Mouse (Mus musculus) macrophage (primary cell): ENCODE results near the gene Glb1l2. TPM values are rescaled to one million over a fixed set of nuclear protein-coding genes. Genes with fewer than 3 reads are reported as not detected.

Source experiments
- H3K27ac ChIP-seq: fragments of 350-480 bp; formaldehyde crosslinking; 2 replicates; pipeline ENCODE4 v1.9.0; 2021
- H3K36me3 ChIP-seq: fragments of 350-480 bp; formaldehyde crosslinking; 2 replicates; pipeline ENCODE4 v1.9.0; 2021; ENCODE audit errors: inconsistent target
- H3K4me3 ChIP-seq: fragments of 350-480 bp; formaldehyde crosslinking; 2 replicates; pipeline ENCODE4 v1.9.0; 2021; ENCODE audit errors: inconsistent target
- H3K79me2 ChIP-seq: fragments of 350-480 bp; formaldehyde crosslinking; 2 replicates; pipeline ENCODE4 v1.9.0; 2021; ENCODE audit errors: inconsistent target
- WGBS: methylation state at CpG from one replicate; pipeline ENCODE4 v1.1.7; 2026; ENCODE audit warnings: inconsistent platforms; ENCODE audit not compliant: missing documents; 5-methylcytosine and 5-hydroxymethylcytosine counted together
- polyA plus RNA-seq: library from polyadenylated mRNA; stranded (reverse); fragments of 250-400 nt; gene quantifications from 3 replicates; pipeline ENCODE4 v1.2.4, GENCODE M21; 2018; ENCODE audit warnings: inconsistent platforms
- total RNA-seq, 78 experiments: library from RNA; depleted of rRNA; stranded (reverse); fragments of 250-400 nt; gene quantifications; 1 replicate in 9 of 78; 2 replicates in 24 of 78; 3 replicates in 43 of 78; 4 replicates in 2 of 78; pipeline ENCODE4 v1.2.4; 2018; ENCODE audit warnings: inconsistent platforms in 56 of 78

Glb1l2 gene
- total RNA-seq (2018; cell fraction: chromatin; rRNA removed), result under 1 TPM in 1 of 26 experiments, not detected in 25; 0.38 TPM
- not detected for total RNA-seq (2018; cell fraction: cytosol; rRNA removed)
- total RNA-seq (2018; cell fraction: nucleus; rRNA removed), result not detected
- polyA plus RNA-seq, result not detected in 3 replicates

DNA sequence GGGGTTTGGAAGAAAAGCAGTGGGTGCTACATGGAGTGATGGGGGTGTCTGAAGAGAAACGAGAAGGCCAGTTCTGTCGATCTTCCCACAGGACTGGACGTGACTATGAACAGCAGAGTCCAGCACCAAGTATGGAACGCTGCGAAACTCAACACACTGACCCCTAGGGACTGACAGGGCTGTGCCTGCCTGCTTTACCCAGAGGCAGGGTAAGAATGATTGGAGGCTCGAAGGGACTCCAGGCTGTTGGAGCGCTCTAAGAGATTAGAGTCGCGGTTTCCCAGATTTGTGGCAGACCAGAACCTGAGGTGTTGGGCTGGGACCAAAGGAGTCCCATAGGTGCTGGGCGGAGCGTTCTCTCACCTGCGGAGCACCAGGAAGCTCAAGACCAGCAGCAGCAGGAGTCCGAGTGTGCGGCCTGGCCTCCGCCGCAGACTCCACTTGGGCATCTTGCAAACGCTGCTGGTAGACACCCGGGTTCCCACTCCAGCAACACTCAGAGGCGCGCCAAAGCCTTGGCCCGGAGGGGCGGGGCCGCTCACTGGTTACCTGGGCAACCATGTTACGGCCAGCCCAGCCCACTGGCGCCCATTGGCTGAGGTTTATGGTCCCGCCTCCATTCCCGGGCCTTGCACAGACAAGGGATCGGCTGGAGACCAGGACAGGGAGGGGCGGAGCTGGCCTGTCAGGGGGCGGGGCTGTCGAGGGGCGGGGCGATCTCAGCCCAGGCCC, at the start of gene Glb1l2:
TSS of gene Glb1l2 (minus strand) at position 534 of the 732 bp plus-strand sequence.
- Histone ChIP-seq H3K36me3 (no peaks in the 10 kb centered on the region), H3K27ac (no peak within 1 kb of the TSS), H3K4me3 (no peak within 1 kb of the TSS), H3K79me2 (no peaks in the 10 kb centered on the region)
- WGBS, result 13% methylated on average over 33 of the region's 33 CpGs

GRCm38 (mm10) chr9:26831089-26831488, 24.8 kb upstream of the Glb1l2 start:
- H3K79me2 ChIP-seq, result no peaks in the 10 kb centered on the region
- 84% methylated on average over 3 of the region's 3 CpGs for WGBS
- H3K36me3 ChIP-seq, result no peaks in the 10 kb centered on the region
- no peak overlapping the region for H3K4me3 ChIP-seq
- H3K27ac ChIP-seq, result no peak overlapping the region

DNA sequence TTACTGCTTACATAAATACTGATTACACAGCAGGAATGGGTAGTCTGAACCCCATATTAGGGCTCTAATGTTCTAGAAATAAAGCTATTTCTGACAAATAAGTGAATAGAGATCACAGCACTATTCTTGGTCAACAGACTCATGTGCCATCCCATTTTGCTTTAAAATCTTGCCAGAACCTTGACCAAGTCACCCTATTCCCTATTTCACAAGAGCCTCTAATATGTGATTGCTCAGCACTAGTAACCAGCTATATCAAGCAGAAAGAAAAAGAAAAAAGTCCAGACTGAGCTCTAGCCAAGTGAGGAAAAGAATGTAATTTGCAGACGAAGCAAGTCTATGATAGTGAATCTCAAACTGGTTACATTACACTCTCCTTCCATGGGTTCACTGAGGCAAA, 13.7 kb upstream of the Glb1l2 start:
- H3K79me2 ChIP-seq, result no peaks in the 10 kb centered on the region
- H3K4me3 ChIP-seq, result no peak overlapping the region
- H3K27ac ChIP-seq, result no peak overlapping the region
- no peaks in the 10 kb centered on the region for H3K36me3 ChIP-seq
- 94% methylated on average over 1 of the region's 1 CpGs for WGBS

- Histone ChIP-seq H3K4me3 (no peak overlapping the region), H3K79me2 (no peaks in the 10 kb centered on the region)
- WGBS, result 58% methylated on average over 2 of the region's 2 CpGs
Measured at GRCm38 (mm10) chr9:26808735-26809134, 2.5 kb upstream of the Glb1l2 start.

GRCm38 (mm10) chr9:26804321-26804720, 1.9 kb downstream of the Glb1l2 start:
- Histone ChIP-seq H3K79me2 (no peaks in the 10 kb centered on the region), H3K27ac (no peak overlapping the region), H3K36me3 (no peaks in the 10 kb centered on the region), H3K4me3 (no peak overlapping the region)

More at GRCm38 (mm10) chr9:26808735-26809134, 2.5 kb upstream of the Glb1l2 start:
- H3K27ac ChIP-seq, result no peak overlapping the region
- H3K36me3 ChIP-seq, result no peaks in the 10 kb centered on the region

DNA sequence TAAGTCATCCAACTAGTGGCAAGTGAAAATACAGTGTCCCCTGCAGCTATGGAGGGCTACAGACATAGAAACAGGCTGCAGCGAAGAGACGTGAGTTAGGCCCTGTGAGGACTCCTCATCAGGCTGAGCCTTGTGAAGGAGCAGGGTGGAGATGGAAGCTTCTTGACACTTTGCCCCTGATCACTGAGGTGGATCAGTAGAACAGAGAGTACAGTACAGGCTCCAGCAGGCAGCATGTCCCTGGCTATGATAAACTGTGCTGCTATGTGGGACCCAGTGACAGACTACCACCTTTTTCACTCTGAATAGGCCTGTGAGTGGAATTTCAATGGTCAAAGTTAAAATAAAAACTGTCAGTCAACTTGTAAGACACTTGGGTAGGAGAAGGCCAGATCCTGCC, 5.9 kb downstream of the Glb1l2 start:
- no peak overlapping the region for H3K27ac ChIP-seq
- no peaks in the 10 kb centered on the region for H3K36me3 ChIP-seq
- WGBS, result 100% methylated on average over 2 of the region's 2 CpGs
- no peaks in the 10 kb centered on the region for H3K79me2 ChIP-seq
- no peak overlapping the region for H3K4me3 ChIP-seq

GRCm38 (mm10) chr9:26798731-26799130, 7.5 kb downstream of the Glb1l2 start:
- Histone ChIP-seq H3K4me3 (no peak overlapping the region), H3K36me3 (no peaks in the 10 kb centered on the region), H3K27ac (no peak overlapping the region), H3K79me2 (no peaks in the 10 kb centered on the region)
- 92% methylated on average over 1 of the region's 1 CpGs for WGBS

GRCm38 (mm10) chr9:26798205-26798604, 8.1 kb downstream of the Glb1l2 start:
- 94% methylated on average over 3 of the region's 3 CpGs for WGBS
- no peaks in the 10 kb centered on the region for H3K79me2 ChIP-seq
- no peak overlapping the region for H3K4me3 ChIP-seq
- H3K27ac ChIP-seq, result no peak overlapping the region
- no peaks in the 10 kb centered on the region for H3K36me3 ChIP-seq

DNA sequence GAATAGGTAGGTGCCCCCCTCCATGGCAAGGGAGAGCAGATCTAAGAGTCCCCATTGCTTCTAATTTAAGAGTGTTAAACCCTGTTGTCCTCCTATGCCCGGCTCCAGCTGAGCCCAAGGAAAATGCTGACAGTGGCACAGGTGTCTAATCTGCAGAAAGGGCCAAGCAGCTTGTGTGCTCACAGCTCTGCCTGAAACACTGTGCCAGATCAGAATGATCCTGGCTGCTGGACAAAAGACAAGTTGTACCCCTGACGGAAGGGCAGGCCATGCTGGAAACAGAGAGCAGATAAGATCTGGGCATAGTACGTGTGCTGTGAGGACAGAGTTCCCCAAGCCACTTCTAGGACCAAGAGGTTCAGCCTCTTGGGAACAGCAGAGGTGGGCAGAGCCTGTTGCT, 13.4 kb downstream of the Glb1l2 start:
- Histone ChIP-seq H3K79me2 (no peaks in the 10 kb centered on the region), H3K36me3 (no peaks in the 10 kb centered on the region), H3K27ac (no peak overlapping the region), H3K4me3 (no peak overlapping the region)
- 91% methylated on average over 3 of the region's 3 CpGs for WGBS

- no peaks in the 10 kb centered on the region for H3K79me2 ChIP-seq
- no peak overlapping the region for H3K4me3 ChIP-seq
- no peak overlapping the region for H3K27ac ChIP-seq
- no peaks in the 10 kb centered on the region for H3K36me3 ChIP-seq
- WGBS, result 36% methylated on average over 7 of the region's 7 CpGs
Measured at GRCm38 (mm10) chr9:26783414-26783975, 22.8 kb downstream of the Glb1l2 start.

DNA sequence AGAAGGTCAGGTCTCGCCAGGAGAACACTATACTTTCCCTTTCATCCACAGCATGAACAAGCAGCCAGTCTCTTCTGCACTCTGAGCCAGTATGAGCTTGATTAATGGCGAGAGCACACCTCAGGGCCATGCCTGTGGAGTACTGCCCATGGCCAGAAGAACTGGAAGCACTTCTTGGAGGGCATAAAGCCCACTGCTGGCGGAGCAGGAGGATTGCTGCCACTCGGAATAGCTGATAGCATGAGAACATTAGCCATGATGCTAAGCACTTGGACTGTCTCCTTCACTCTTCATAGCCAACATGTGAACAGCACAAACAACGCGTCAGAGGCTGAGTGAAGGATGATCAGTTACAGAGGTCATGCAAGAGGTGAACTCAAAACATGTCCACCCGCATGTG, 27.8 kb downstream of the Glb1l2 start:
- no peak overlapping the region for H3K27ac ChIP-seq
- WGBS, result 92% methylated on average over 7 of the region's 7 CpGs
- no peaks in the 10 kb centered on the region for H3K36me3 ChIP-seq
- H3K4me3 ChIP-seq, result no peak overlapping the region
- no peaks in the 10 kb centered on the region for H3K79me2 ChIP-seq

DNA sequence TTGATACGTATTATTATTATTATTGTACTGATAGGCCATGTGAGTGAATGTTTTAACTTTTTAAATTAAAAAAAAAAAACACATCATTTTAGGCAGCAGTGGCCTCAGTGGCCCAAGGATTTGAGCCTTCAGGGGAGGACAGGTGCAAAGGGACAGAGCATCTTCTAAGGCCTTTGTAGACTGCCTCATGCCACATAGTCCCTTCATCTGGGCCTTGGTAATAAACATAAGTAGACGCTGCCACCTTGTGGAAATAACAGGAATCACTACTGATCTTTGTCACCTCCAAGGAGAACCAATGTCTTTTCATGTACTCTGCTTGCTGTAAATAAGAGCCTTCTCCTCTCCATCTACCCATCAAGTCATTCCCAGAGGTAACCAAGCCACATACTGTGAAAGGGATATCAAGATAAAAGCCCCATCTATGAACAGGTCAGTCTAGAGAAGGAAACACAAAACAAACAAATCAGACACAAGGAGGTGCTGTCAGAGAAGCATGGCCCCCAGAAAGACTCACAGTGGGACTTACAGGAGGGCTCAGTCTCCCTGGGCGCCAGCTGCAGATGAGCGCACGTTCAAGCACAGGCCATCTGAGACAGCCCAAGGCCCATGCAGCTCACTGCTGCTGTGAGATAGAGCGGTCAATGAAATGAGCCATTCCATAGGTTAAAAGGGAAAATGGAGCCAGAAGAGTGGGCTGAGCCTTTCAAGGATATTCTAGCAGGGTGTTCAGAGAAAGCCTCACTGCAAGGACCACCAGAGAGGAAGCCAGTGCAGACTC, 30.0 kb downstream of the Glb1l2 start:
- no peaks in the 10 kb centered on the region for H3K36me3 ChIP-seq
- H3K4me3 ChIP-seq, result no peak overlapping the region
- 64% methylated on average over 6 of the region's 6 CpGs for WGBS
- H3K27ac ChIP-seq, result no peak overlapping the region
- H3K79me2 ChIP-seq, result no peaks in the 10 kb centered on the region

DNA sequence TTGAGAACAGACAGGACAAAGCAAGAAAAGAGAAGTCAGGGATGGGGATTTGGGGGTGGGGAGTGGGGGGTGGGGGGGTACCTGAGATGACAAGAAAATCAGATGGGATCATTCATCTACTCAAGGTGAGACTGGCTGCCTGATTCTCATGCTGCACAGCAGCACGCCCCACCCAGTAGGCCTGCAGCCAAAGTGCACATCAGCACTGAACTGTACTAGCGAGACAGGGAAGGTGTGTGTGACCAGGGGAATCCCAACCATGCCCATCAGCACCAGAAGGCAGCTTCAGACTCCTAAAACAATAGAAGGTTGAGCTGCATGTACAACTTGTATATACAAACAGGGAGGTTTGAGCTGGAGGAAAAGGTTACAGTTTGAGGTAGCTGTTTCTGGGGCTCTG, 30.6 kb downstream of the Glb1l2 start:
- Histone ChIP-seq H3K27ac (no peak overlapping the region), H3K79me2 (no peaks in the 10 kb centered on the region), H3K36me3 (no peaks in the 10 kb centered on the region), H3K4me3 (no peak overlapping the region)
- 76% methylated on average over 2 of the region's 2 CpGs for WGBS

GRCm38 (mm10) chr9:26768181-26768580, 38.1 kb downstream of the Glb1l2 start:
- Histone ChIP-seq H3K79me2 (no peaks in the 10 kb centered on the region), H3K27ac (no peak overlapping the region), H3K4me3 (no peak overlapping the region), H3K36me3 (no peaks in the 10 kb centered on the region)
- 80% methylated on average over 3 of the region's 3 CpGs for WGBS

- 95% methylated on average over 6 of the region's 6 CpGs for WGBS
- H3K27ac ChIP-seq, result no peak overlapping the region
- H3K36me3 ChIP-seq, result no peaks in the 10 kb centered on the region
Measured at GRCm38 (mm10) chr9:26762477-26762876, 43.8 kb downstream of the Glb1l2 start.

More at GRCm38 (mm10) chr9:26762477-26762876, 43.8 kb downstream of the Glb1l2 start:
- H3K79me2 ChIP-seq, result no peaks in the 10 kb centered on the region
- no peak overlapping the region for H3K4me3 ChIP-seq
